Mouse (Mus musculus) embryonic facial prominence, embryonic 11.5 days (tissue): ENCODE measurements around the gene Gm609. TPM values are rescaled to one million over a fixed set of nuclear protein-coding genes. Genes with fewer than 3 reads are reported as not detected.
"Not testable (repeated sequence)": the region's sequence is repeated elsewhere in the genome, so short reads cannot be mapped to it uniquely, and the experiment has no call there.

Experiments
- ATAC-seq: fragments of 200-750 bp; cut with Nextera tagmentation; replicated peaks from 2 replicates; pipeline ENCODE4 v1.8.0; 2017; ENCODE audit warnings: low read depth; ENCODE audit not compliant: insufficient number of reproducible peaks, low FRiP score, low TSS enrichment
- DNase-seq: peaks from one replicate; pipeline ENCODE4 v3.0.0-alpha.2; 2015; ENCODE audit warnings: low spot score
- H3K27ac ChIP-seq: fragments of 300-500 bp; sonication (generic); replicated peaks from 2 replicates; pipeline ENCODE4 v1.5.1; 2014; ENCODE audit warnings: mild to moderate bottlenecking, low read depth, low read length, control low read depth
- H3K27me3 ChIP-seq: fragments of 300-500 bp; sonication (generic); 2 replicates; pipeline ENCODE4 v1.6.1; 2014; ENCODE audit warnings: mild to moderate bottlenecking, low read length, moderate library complexity, mixed read lengths; ENCODE audit not compliant: control insufficient read depth, insufficient read depth
- H3K36me3 ChIP-seq: fragments of 300-500 bp; sonication (generic); replicated peaks from 2 replicates; pipeline ENCODE4 v1.6.1; 2014; ENCODE audit warnings: low read depth, mild to moderate bottlenecking, low read length, moderate library complexity, mixed read lengths; ENCODE audit not compliant: control insufficient read depth, insufficient read depth
- H3K4me1 ChIP-seq: fragments of 300-500 bp; sonication (generic); 2 replicates; pipeline ENCODE4 v1.6.1; 2014; ENCODE audit warnings: low read length, mixed read lengths; ENCODE audit not compliant: control insufficient read depth, insufficient read depth
- H3K4me2 ChIP-seq: fragments of 300-500 bp; sonication (generic); 2 replicates; pipeline ENCODE4 v1.6.1; 2014; ENCODE audit warnings: low read depth, mild to moderate bottlenecking, control low read depth, low read length, moderate library complexity
- H3K4me3 ChIP-seq: fragments of 300-500 bp; sonication (generic); 2 replicates; pipeline ENCODE4 v1.5.1; 2014; ENCODE audit warnings: low read depth, low read length, control low read depth
- H3K9ac ChIP-seq: fragments of 300-500 bp; sonication (generic); replicated peaks from 2 replicates; pipeline ENCODE4 v1.6.1; 2014; ENCODE audit warnings: mild to moderate bottlenecking, control low read depth, low read length
- H3K9me3 ChIP-seq: fragments of 300-500 bp; sonication (generic); replicated peaks from 2 replicates; pipeline ENCODE4 v1.6.1; 2016; ENCODE audit warnings: mild to moderate bottlenecking, low read length, inconsistent platforms, mixed read lengths; ENCODE audit not compliant: control insufficient read depth
- WGBS: fragments of 180-500 bp; shearing (Covaris S2); extraction: QIAGEN DNeasy Blood & Tissue Kit; methylation state at CpG from one replicate; pipeline ENCODE4 v1.1.7; 2014; 5-methylcytosine and 5-hydroxymethylcytosine counted together
- polyA plus RNA-seq: library from polyadenylated mRNA; unstranded; fragments of >200 nt; fragmentation: Nextera tagmentation; extraction: Ambion mirVana; gene quantifications from 2 replicates; pipeline ENCODE4 v1.2.1, GENCODE M21; 2014

The Gm609 gene
- polyA plus RNA-seq, 1 experiment from 2014 or later = not detected

DNA sequence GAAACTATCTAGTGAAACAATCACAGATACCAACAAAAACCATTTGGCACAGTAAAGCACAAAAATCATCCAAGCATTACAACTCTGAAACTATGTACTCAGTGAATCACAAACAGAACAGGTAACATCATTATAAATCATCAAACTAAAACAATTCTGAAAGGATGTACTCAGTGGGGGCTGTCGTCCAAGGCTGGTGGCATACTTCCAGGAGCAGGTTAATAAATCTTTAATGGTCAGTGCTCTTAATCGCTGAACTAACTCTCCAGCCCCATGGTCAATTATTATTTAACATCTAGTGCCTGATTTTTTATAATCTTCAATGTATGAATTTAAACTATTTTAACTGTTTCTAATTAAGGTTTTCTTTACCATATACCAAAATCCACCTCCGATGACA, 20.9 kb downstream of the Gm609 start:
- not testable (repeated sequence) for H3K36me3 ChIP-seq, H3K9me3 ChIP-seq, H3K4me1 ChIP-seq, H3K9ac ChIP-seq, H3K27me3 ChIP-seq, ATAC-seq, H3K4me2 ChIP-seq, H3K27ac ChIP-seq, H3K4me3 ChIP-seq, DNase-seq
- WGBS = 86% methylated on average over 3 of the region's 3 CpGs

DNA sequence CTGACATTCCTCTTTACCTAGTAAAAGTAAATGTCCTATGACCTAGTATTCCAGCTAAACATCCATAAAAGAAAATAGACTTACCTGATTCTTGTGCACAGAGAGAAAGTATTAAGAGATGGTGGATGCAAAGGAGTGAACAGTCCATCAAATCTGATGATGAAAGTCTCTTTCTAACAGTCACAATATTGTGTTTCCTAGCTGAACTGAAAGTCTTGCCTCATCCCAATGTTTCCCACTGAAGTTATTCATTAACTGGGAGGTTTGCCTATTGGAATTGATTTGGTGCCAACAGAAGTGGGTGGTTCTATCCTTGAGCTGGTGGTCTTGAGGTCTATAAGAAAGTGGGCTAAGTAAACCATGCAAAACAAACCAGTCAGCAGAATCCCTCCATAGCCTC, 38.0 kb downstream of the Gm609 start:
- Histone ChIP-seq H3K36me3 (no peaks in the 10 kb centered on the region), H3K27ac (no peak overlapping the region), H3K4me1 (no peaks in the 10 kb centered on the region), H3K27me3 (no peaks in the 10 kb centered on the region), H3K4me3 (no peak overlapping the region), H3K4me2 (no peak overlapping the region), H3K9me3 (no peaks in the 10 kb centered on the region), H3K9ac (no peak overlapping the region)
- ATAC-seq (no peak), DNase-seq (no peak)

DNA sequence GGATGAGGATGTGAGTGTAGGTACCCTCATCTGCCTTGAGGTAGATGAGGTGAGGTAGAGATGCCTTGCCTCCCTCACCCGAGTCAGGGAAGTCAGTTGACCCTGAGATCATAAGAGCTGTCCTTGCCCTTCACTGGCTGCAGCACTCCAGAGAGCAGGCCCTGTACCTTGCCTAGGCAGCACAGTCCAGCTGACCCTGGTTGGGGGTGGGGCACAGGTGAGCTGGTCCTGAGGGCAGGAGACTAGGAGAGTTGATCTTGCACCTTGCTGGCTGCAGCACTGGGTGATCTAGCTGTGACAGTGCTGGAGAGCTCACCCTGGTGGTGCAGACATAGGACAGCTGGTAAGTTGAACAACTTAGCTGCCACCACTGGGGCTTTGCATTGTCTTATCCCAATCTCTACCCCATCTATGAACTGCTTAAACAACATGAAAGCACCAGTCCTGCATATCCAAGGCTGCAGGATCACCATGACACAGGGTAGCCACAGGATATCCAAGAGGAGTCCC, 55.5 kb downstream of the Gm609 start:
- H3K4me2 ChIP-seq = no peak overlapping the region
- no peaks in the 10 kb centered on the region for H3K9me3 ChIP-seq
- no peak overlapping the region for H3K4me3 ChIP-seq
- H3K36me3 ChIP-seq = no peaks in the 10 kb centered on the region
- no peak for DNase-seq
- no peak overlapping the region for H3K27ac ChIP-seq
- no peaks in the 10 kb centered on the region for H3K4me1 ChIP-seq
- no peaks in the 10 kb centered on the region for H3K27me3 ChIP-seq
- no peak for ATAC-seq
- 93% methylated on average over 1 of the region's 1 CpGs for whole genome bisulfite sequencing
- H3K9ac ChIP-seq = no peak overlapping the region

DNA sequence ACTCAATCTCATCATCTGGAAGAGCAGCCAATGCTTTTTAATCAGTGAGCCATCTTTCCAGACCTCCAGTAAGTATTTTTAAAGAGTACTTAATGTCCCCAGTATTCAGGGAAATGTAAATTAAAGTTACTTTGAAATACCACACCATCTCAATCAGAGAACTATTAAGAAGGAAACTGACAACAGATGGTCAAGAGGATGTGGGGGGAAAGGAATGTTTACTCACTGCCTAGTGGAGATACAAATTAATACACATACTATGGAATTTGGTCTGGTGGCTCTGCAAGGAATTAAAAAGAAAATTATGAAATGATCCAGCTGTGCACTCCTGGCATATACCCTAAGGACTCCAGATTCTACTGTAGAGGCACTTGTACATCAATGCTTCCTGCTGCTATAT, 57.2 kb downstream of the Gm609 start:
- H3K27ac ChIP-seq = no peak overlapping the region
- no peaks in the 10 kb centered on the region for H3K27me3 ChIP-seq
- no peak overlapping the region for H3K4me3 ChIP-seq
- H3K4me1 ChIP-seq = no peaks in the 10 kb centered on the region
- H3K4me2 ChIP-seq = no peak overlapping the region
- no peaks in the 10 kb centered on the region for H3K9me3 ChIP-seq
- DNase-seq = peak; percentile 15
- H3K9ac ChIP-seq = no peak overlapping the region
- ATAC-seq = no peak
- no peaks in the 10 kb centered on the region for H3K36me3 ChIP-seq

DNA sequence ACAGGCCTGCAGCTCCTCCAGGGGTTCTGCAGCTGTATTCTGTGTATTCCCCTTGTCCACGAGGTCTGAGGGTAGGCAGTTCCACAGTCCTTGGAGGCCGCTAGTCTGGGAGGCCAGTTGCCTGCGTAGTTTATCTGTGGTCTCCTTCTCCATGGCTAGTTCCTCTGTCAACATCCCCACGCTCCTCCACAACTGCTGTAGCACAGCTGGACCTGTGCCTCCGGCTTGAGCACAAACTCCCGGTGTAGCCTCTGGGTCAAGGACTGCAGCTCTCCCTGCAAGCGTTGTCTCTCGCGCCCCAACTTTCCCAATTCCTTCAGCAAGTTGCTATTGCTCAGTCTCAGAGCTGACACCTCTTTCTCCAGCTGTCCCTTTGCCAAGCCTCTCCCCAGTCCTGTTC, 65.1 kb downstream of the Gm609 start:
- Histone ChIP-seq H3K36me3 (no peaks in the 10 kb centered on the region), H3K4me2 (no peak overlapping the region), H3K9me3 (no peaks in the 10 kb centered on the region), H3K9ac (no peak overlapping the region), H3K4me3 (no peak overlapping the region), H3K27me3 (no peaks in the 10 kb centered on the region), H3K4me1 (no peaks in the 10 kb centered on the region), H3K27ac (no peak overlapping the region)
- no peak for ATAC-seq
- no peak for DNase-seq
- WGBS = 92% methylated on average over 9 of the region's 9 CpGs

DNA sequence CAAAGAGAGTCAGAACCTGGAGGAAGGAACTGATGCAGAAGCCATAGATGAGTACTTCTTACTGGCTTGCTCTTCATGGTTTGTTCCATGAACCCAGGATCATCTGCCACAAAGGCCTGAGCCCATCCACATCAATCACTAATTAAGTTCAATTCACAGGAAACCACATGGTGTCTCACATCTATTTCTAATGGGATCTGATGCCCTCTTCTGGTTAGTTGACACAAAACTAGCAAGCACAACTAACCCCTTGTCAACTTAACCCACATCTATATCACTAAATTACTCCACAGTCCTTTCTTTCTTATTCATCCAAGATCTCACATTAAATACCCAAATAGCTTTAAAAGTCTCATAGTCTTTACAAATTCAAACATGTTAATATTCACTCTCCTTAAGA, 79.3 kb downstream of the Gm609 start:
- Histone ChIP-seq H3K36me3 (no peaks in the 10 kb centered on the region), H3K27me3 (no peaks in the 10 kb centered on the region), H3K4me1 (no peaks in the 10 kb centered on the region), H3K9me3 (no peaks in the 10 kb centered on the region), H3K4me3 (no peak overlapping the region), H3K9ac (no peak overlapping the region), H3K4me2 (no peak overlapping the region), H3K27ac (no peak overlapping the region)
- DNase-seq = no peak
- ATAC-seq = no peak

DNA sequence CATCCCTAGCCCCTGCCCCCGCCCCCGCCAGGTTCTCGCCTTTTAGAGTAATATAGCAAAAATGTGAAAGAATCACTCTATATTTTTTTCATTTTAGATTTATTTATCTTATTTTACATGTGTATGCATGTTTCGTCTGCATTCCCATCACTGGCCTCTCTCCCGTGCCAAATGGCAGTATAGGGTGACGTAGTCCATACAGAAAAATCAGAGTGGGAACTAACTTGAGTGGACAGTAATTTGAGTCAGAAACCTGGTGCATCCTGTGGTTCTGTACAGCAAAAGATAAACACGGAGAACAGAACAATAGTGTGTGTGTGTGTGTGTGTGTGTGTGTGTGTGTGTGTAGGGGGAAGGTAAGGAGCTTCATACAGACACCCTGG, 83.7 kb downstream of the Gm609 start:
- H3K9ac ChIP-seq, H3K27ac ChIP-seq, H3K36me3 ChIP-seq: not testable (repeated sequence)

DNA sequence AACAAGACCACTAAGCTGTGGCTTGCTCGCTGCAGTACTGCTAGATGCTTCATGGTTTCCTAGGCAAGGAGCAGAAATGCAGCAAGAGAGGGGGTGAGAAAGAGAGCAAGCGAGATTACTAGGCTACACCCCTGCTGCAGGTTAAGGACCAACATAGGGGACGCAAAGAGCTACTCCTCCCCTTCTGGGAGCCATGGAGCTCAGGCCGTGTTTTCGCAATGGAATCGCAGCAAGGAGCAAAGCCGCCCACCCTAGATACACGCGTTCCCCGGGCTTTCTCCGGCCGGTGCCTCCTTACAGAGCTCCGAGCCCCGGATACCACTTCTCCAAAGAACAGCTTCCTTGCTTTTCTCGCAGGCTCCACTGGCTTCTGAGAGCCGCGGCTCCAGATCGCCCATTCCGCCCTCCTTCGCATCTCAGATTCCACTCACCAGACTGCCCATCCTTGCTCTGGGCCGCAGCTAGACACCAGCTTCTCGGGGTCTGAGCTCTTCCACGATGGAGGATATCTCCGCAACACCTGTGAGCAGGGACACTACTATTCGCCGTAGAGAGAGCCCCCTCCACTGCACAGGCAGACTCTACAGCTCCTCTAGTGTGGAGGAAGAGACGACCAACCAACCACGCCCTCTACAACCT, 84.2 kb downstream of the Gm609 start, which contains the start of gene Cd200:
Gene Cd200 (minus strand): TSS at position 629 of the 639 bp plus-strand sequence.
- Histone ChIP-seq H3K9ac (peak within 1 kb of the TSS; percentile 62), H3K9me3 (no peaks in the 10 kb centered on the region), H3K27me3 (no peaks in the 10 kb centered on the region), H3K4me3 (peak within 1 kb of the TSS; percentile 55), H3K27ac (no peak within 1 kb of the TSS; the same call in 1 of the 2 replicates), H3K4me2 (peak within 1 kb of the TSS; percentile 78), H3K4me1 (no peaks in the 10 kb centered on the region), H3K36me3 (no peaks in the 10 kb centered on the region)
- DNase-seq = peak; percentile 52
- ATAC-seq = peak; percentile 87
- under 1% methylated on average over 28 of the region's 28 CpGs for WGBS

More for the DNA sequence above, 83.7 kb downstream of the Gm609 start:
- not testable (repeated sequence) for DNase-seq, H3K27me3 ChIP-seq, ATAC-seq, H3K9me3 ChIP-seq, H3K4me1 ChIP-seq
- WGBS = 39% methylated on average over 7 of the region's 7 CpGs
- H3K4me2 ChIP-seq = peak overlapping the region; percentile 78
- H3K4me3 ChIP-seq = peak overlapping the region; percentile 55
